Mouse (Mus musculus) adrenal gland, adult 8-10 months (tissue): ENCODE results near the gene A130010J15Rik. TPM values are rescaled to one million over a fixed set of nuclear protein-coding genes. Genes with fewer than 3 reads are reported as not detected.

Source experiments
- DNase-seq: peaks from one replicate; pipeline ENCODE4 v3.0.0; 2022
- total RNA-seq, 4 experiments: library from RNA; stranded (reverse); gene quantifications; 2 replicates each; pipeline ENCODE4 v1.2.4; 2022

A130010J15Rik gene
- total RNA-seq, 4 experiments from 2014 or later, result 2.2 to 3.2 (median 3.0) TPM

- DNase-seq, result no peak
These were observed 33.0 kb downstream of the A130010J15Rik start for GRCm38 (mm10) chr1:193200640-193201382.

GRCm38 (mm10) chr1:193201383-193201778 is 33.5 kb downstream of the A130010J15Rik start, which contains the start of gene Traf3ip3:
Gene Traf3ip3 (minus strand): TSS chr1:193201703.
- DNase-seq, result peak; percentile 3

- DNase-seq, result no peak
These were observed 36.0 kb downstream of the A130010J15Rik start for GRCm38 (mm10) chr1:193203821-193204220.

GRCm38 (mm10) chr1:193205431-193205830 is 37.6 kb downstream of the A130010J15Rik start:
- DNase-seq, result no peak

GRCm38 (mm10) chr1:193207503-193207902 is 39.7 kb downstream of the A130010J15Rik start, which contains the start of gene Lamb3:
Gene Lamb3 (plus strand): TSS chr1:193207699.
- DNase-seq, result no peak

- DNase-seq, result no peak
These were observed 40.3 kb downstream of the A130010J15Rik start for GRCm38 (mm10) chr1:193208178-193208577.

- no peak for DNase-seq
These were observed 43.5 kb downstream of the A130010J15Rik start for GRCm38 (mm10) chr1:193211371-193211770.

- DNase-seq, result no peak
These were observed 46.2 kb downstream of the A130010J15Rik start for GRCm38 (mm10) chr1:193214053-193214452.

- DNase-seq, result no peak
These were observed 48.2 kb downstream of the A130010J15Rik start for GRCm38 (mm10) chr1:193216000-193216399.

GRCm38 (mm10) chr1:193220408-193220807 is 52.6 kb downstream of the A130010J15Rik start:
- no peak for DNase-seq

GRCm38 (mm10) chr1:193225531-193225930 is 57.7 kb downstream of the A130010J15Rik start:
- DNase-seq, result no peak

GRCm38 (mm10) chr1:193226114-193226513 is 58.3 kb downstream of the A130010J15Rik start:
- no peak for DNase-seq

GRCm38 (mm10) chr1:193226724-193227522 is 59.1 kb downstream of the A130010J15Rik start:
- DNase-seq, result no peak

Other genes starting within 250 kb of the A130010J15Rik start
- gene Syt14, start 132.3 kb upstream of the A130010J15Rik start, total RNA-seq, result 10 to 100 TPM; 12.0 to 15.9 (median 14.8) TPM
- gene Diexf, start 37.8 kb upstream of the A130010J15Rik start, total RNA-seq, result 10 to 100 TPM; 16.7 to 24.1 (median 20.8) TPM
- under 1 TPM; 0.15 to 0.49 (median 0.26) TPM for gene Irf6, start 14.9 kb upstream of the A130010J15Rik start, total RNA-seq
- gene Traf3ip3, start 33.7 kb downstream of the A130010J15Rik start, total RNA-seq, result 1 to 10 TPM; 1.6 to 3.9 (median 2.7) TPM
- gene Lamb3, start 39.7 kb downstream of the A130010J15Rik start, total RNA-seq, result 1 to 10 TPM; 1.2 to 2.7 (median 1.5) TPM
- gene Hsd11b1, start 96.0 kb downstream of the A130010J15Rik start, total RNA-seq, result 10 to 100 TPM; 58.1 to 94.0 (median 71.6) TPM
- gene G0s2, start 105.2 kb downstream of the A130010J15Rik start, total RNA-seq, result 10 to 100 TPM; 48.8 to 85.1 (median 74.4) TPM
- under 1 TPM in 3 of 4 experiments, not detected in 1; 0.12 to 0.49 (median 0.35) TPM for gene Camk1g, start 202.3 kb downstream of the A130010J15Rik start, total RNA-seq